Mouse (Mus musculus) cerebellum, adult 2 months (tissue): ENCODE data around the gene Gm13420. TPM values are rescaled to one million over a fixed set of nuclear protein-coding genes. Genes with fewer than 3 reads are reported as not detected.

Experiments
- DNase-seq, 2 experiments: peaks; one replicate each; pipeline ENCODE4 v3.0.0; 2021
- H3K27ac ChIP-seq: fragments of 200-500 bp; 2 replicates; pipeline ENCODE4 v1.5.1; 2012; ENCODE audit warnings: low read length, control low read depth, inconsistent platforms; ENCODE audit not compliant: insufficient read depth
- H3K27me3 ChIP-seq: fragments of 200-500 bp; 2 replicates; pipeline ENCODE4 v1.6.1; 2012; ENCODE audit warnings: inconsistent platforms, mild to moderate bottlenecking, low read length, moderate library complexity; ENCODE audit not compliant: control insufficient read depth, insufficient read depth
- H3K4me1 ChIP-seq: fragments of 200-500 bp; 2 replicates; pipeline ENCODE4 v1.6.1; 2011; ENCODE audit warnings: low read length; ENCODE audit not compliant: control insufficient read depth, insufficient read depth
- H3K4me3 ChIP-seq: fragments of 200-500 bp; replicated peaks from 2 replicates; pipeline ENCODE3; 2011; ENCODE audit warnings: mild to moderate bottlenecking, low read depth, low read length, control low read depth; ENCODE audit not compliant: insufficient read depth
- CTCF ChIP-seq: fragments of 200-500 bp; IDR thresholded peaks from 2 replicates; pipeline ENCODE4 v1.5.1; 2011; ENCODE audit warnings: low read depth, mild to moderate bottlenecking, control low read depth, low read length, moderate library complexity, borderline replicate concordance; ENCODE audit not compliant: insufficient read depth
- POLR2A ChIP-seq: fragments of 200-500 bp; IDR thresholded peaks from 2 replicates; pipeline ENCODE4 v1.6.1; 2011; ENCODE audit warnings: low read length, control low read depth, borderline replicate concordance; ENCODE audit not compliant: insufficient read depth
- WGBS: fragments of 180-500 bp; shearing (Covaris S2); methylation state at CpG from one replicate; pipeline ENCODE4 v1.1.7; 2018; 5-methylcytosine and 5-hydroxymethylcytosine counted together
- polyA plus RNA-seq: library from polyadenylated mRNA; depleted of rRNA; stranded (reverse); fragments of >200 nt; gene quantifications from 2 replicates; pipeline ENCODE4 v1.2.3, GENCODE M21; 2012

Gm13420 gene
- polyA plus RNA-seq, 1 experiment, result 0.28 TPM

GRCm38 (mm10) chr2:29735708-29736107 lies 15.8 kb downstream of the Gm13420 start:
- no peaks in the 10 kb centered on the region for H3K27me3 ChIP-seq
- no peak overlapping the region for H3K27ac ChIP-seq
- peaks cover 8% of the 10 kb centered on the region; the same call in 1 of the 2 replicates for H3K4me1 ChIP-seq
- 91% methylated on average over 12 of the region's 12 CpGs for WGBS
- TF ChIP-seq POLR2A (no peak), CTCF (no peak)
- DNase-seq, result no peak
- H3K4me3 ChIP-seq, result no peak overlapping the region

GRCm38 (mm10) chr2:29733348-29733747 lies 18.1 kb downstream of the Gm13420 start:
- no peaks in the 10 kb centered on the region for H3K27me3 ChIP-seq
- H3K27ac ChIP-seq, result no peak overlapping the region
- TF ChIP-seq CTCF (no peak), POLR2A (no peak)
- H3K4me3 ChIP-seq, result no peak overlapping the region
- WGBS, result 84% methylated on average over 5 of the region's 5 CpGs
- peaks cover 8% of the 10 kb centered on the region; the same call in 1 of the 2 replicates for H3K4me1 ChIP-seq
- DNase-seq, result no peak

- no peak for DNase-seq
- Histone ChIP-seq H3K4me3 (no peak overlapping the region), H3K4me1 (0 out of 2 replicates have a peak, but pooled peaks cover 4% of the 10 kb centered on the region), H3K27ac (no peak overlapping the region), H3K27me3 (no peaks in the 10 kb centered on the region)
- WGBS, result 87% methylated on average over 10 of the region's 10 CpGs
- TF ChIP-seq POLR2A, result no peak
- TF ChIP-seq CTCF, result no peak
Measured at GRCm38 (mm10) chr2:29732559-29732958, 18.9 kb downstream of the Gm13420 start.

GRCm38 (mm10) chr2:29731545-29731944 lies 19.9 kb downstream of the Gm13420 start:
- no peak overlapping the region for H3K27ac ChIP-seq
- H3K4me1 ChIP-seq, result no peaks in the 10 kb centered on the region
- H3K4me3 ChIP-seq, result no peak overlapping the region
- H3K27me3 ChIP-seq, result no peaks in the 10 kb centered on the region
- DNase-seq, result peak; percentile 65 to 67
- WGBS, result 52% methylated on average over 3 of the region's 3 CpGs
- TF ChIP-seq CTCF, result peak; percentile 85
- TF ChIP-seq POLR2A, result no peak

GRCm38 (mm10) chr2:29729500-29729899 lies 22.0 kb downstream of the Gm13420 start:
- DNase-seq, result no peak
- Histone ChIP-seq H3K27ac (no peak overlapping the region), H3K27me3 (no peaks in the 10 kb centered on the region), H3K4me3 (no peak overlapping the region), H3K4me1 (no peaks in the 10 kb centered on the region)
- WGBS, result 52% methylated on average over 2 of the region's 2 CpGs
- no peak for TF ChIP-seq CTCF
- TF ChIP-seq POLR2A, result no peak

- Histone ChIP-seq H3K4me1 (0 out of 2 replicates have a peak, but pooled peaks cover 6% of the 10 kb centered on the region), H3K4me3 (no peak overlapping the region), H3K27ac (no peak overlapping the region), H3K27me3 (no peaks in the 10 kb centered on the region)
- WGBS, result 87% methylated on average over 5 of the region's 5 CpGs
- TF ChIP-seq CTCF (no peak), POLR2A (no peak)
- DNase-seq, result no peak
Measured at GRCm38 (mm10) chr2:29724664-29725365, 26.7 kb downstream of the Gm13420 start.

GRCm38 (mm10) chr2:29723132-29723531 lies 28.4 kb downstream of the Gm13420 start:
- Histone ChIP-seq H3K4me1 (0 out of 2 replicates have a peak, but pooled peaks cover 6% of the 10 kb centered on the region), H3K27me3 (no peaks in the 10 kb centered on the region), H3K27ac (no peak overlapping the region), H3K4me3 (no peak overlapping the region)
- TF ChIP-seq CTCF (no peak), POLR2A (no peak)
- no peak for DNase-seq
- 87% methylated on average over 3 of the region's 3 CpGs for WGBS

GRCm38 (mm10) chr2:29718581-29718980 lies 32.9 kb downstream of the Gm13420 start:
- no peak for TF ChIP-seq POLR2A
- TF ChIP-seq CTCF, result no peak
- H3K4me1 ChIP-seq, result peaks cover 17% of the 10 kb centered on the region
- WGBS, result 62% methylated on average over 5 of the region's 5 CpGs
- DNase-seq, result no peak
- H3K4me3 ChIP-seq, result no peak overlapping the region
- H3K27me3 ChIP-seq, result no peaks in the 10 kb centered on the region
- H3K27ac ChIP-seq, result no peak overlapping the region
